In the genomic region with DNA sequence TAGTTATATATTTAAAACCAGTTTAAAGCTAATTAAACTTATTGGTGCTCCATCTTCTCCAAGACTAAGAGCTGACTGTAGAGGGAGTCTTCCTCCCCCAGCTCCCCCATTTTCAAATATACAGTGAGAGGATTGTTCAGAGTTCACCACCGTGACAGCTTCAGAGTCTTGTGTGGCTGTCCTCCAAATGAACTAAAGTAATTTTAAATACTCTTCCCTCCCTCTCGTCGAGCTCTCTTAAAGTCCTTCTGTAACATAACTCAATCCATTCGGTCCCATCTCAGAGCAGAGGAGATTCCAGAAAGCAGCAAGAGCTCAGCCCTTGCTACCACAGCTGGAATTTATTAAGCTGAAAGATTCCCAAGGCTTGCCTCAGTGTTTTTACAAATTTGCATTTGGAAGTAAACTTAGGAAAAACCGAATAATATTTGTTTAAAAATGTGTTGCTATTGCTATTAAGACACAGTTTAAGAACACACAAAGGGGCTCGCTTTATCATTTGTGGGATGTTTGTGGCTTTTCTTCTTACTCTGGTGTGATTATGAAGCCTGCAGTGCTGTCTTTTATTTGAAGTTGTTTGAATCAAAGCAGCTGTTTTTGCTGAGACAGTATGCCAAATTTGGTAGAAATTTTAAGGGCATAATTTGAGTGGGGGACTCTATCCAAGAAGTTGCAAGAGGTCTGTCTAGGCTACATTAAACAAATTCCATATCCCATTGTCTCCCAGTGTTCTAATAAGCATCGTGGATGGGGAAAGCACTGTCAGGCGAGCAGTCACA, we compare ENCODE assay signal across 13 mouse cellular contexts.
A peak's percentile ranks its signal among the peaks of the same experiment; 100 is the strongest.
DNase-seq lines count a peak whose midpoint lies in the region; ATAC-seq and TF ChIP-seq lines count a peak whose summit lies in the region.
"Had no signal": no experiment of that assay in that cellular context is flagged by ENCODE, and none has a peak within 500 bp of the region (broad histone marks: within the 10 kb centered on the region; RNA-seq: fewer than 3 reads in every experiment).

No protein-coding gene starts in this region.

- no peaks in the 10 kb centered on the region for H3K9me3 ChIP-seq in kidney, embryonic 16.5 days (ENCODE audit: low read length)
- H3K9me3 ChIP-seq in embryonic facial prominence, embryonic 10.5 days = no peaks in the 10 kb centered on the region
- H3K9me3 ChIP-seq in intestine, postnatal 0 days (ENCODE audit: control insufficient read depth) = no peaks in the 10 kb centered on the region
- H3K9me3 ChIP-seq: hindbrain, embryonic 15.5 days had no signal

- peak overlapping the region; percentile 68 for H3K27ac ChIP-seq in kidney, embryonic 16.5 days (ENCODE audit: low read length)
- peak overlapping the region; percentile 66; the same call in 1 of the 2 replicates for H3K27ac ChIP-seq in embryonic facial prominence, embryonic 10.5 days (replicated peaks)
- H3K27ac ChIP-seq in intestine, postnatal 0 days (ENCODE audit: low read depth, low read length) = no peak overlapping the region
- H3K27ac ChIP-seq: hindbrain, embryonic 15.5 days had no signal

- H3K36me3 ChIP-seq in kidney, embryonic 16.5 days (ENCODE audit: insufficient read depth, low read length) = no peaks in the 10 kb centered on the region
- no peaks in the 10 kb centered on the region for H3K36me3 ChIP-seq in embryonic facial prominence, embryonic 10.5 days (replicated peaks)
- no peaks in the 10 kb centered on the region for H3K36me3 ChIP-seq in intestine, postnatal 0 days (ENCODE audit: control insufficient read depth, insufficient read depth)
- H3K36me3 ChIP-seq: hindbrain, embryonic 15.5 days had no signal

- no peak overlapping the region for H3K4me3 ChIP-seq in kidney, embryonic 16.5 days (ENCODE audit: low read length)
- H3K4me3 ChIP-seq in embryonic facial prominence, embryonic 10.5 days = no peak overlapping the region
- no peak overlapping the region for H3K4me3 ChIP-seq in intestine, postnatal 0 days (ENCODE audit: low read depth, low read length)
- H3K4me3 ChIP-seq: hindbrain, embryonic 15.5 days had no signal

- DNase-seq in kidney, adult 9 months = no peak
- DNase-seq in NIH3T3 (ENCODE audit: low read depth) = peak; percentile 63
- peak; percentile 12 for DNase-seq in embryonic facial prominence, embryonic 10.5 days (ENCODE audit: low spot score)
- DNase-seq in urinary bladder, postnatal 14 days (ENCODE audit: low spot score) = no peak
- DNase-seq in cerebellum, adult 11-12 months = no peak
- no peak for DNase-seq in B cell, adult 2 months
- DNase-seq: adrenal gland, postnatal 25 days; cerebellum, adult 11 months had no signal

- no peaks in the 10 kb centered on the region for H3K4me1 ChIP-seq in kidney, embryonic 16.5 days (ENCODE audit: insufficient read depth, low read length)
- peaks cover 18% of the 10 kb centered on the region for H3K4me1 ChIP-seq in embryonic facial prominence, embryonic 10.5 days
- no peaks in the 10 kb centered on the region for H3K4me1 ChIP-seq in intestine, postnatal 0 days (replicated peaks; ENCODE audit: control insufficient read depth, insufficient read depth, low read length)
- H3K4me1 ChIP-seq: hindbrain, embryonic 15.5 days had no signal

- H3K4me2 ChIP-seq in kidney, embryonic 16.5 days (replicated peaks; ENCODE audit: low read depth, low read length) = no peak overlapping the region
- no peak overlapping the region for H3K4me2 ChIP-seq in intestine, postnatal 0 days (replicated peaks; ENCODE audit: low read depth)
- H3K4me2 ChIP-seq: hindbrain, embryonic 15.5 days; liver, embryonic 11.5 days had no signal

- ATAC-seq in kidney, embryonic 16.5 days (ENCODE audit: low FRiP score, low TSS enrichment) = peak; percentile 74
- no peak for ATAC-seq in intestine, postnatal 0 days

- TF ChIP-seq CTCF in intestine, postnatal 0 days (IDR thresholded peaks at IDR 0.05; ENCODE audit: low read depth) = peak; percentile 20; the same call in 1 of the 2 replicates

- no peaks in the 10 kb centered on the region for H3K27me3 ChIP-seq in kidney, embryonic 16.5 days (ENCODE audit: insufficient read depth, low read length)
- no peaks in the 10 kb centered on the region for H3K27me3 ChIP-seq in embryonic facial prominence, embryonic 10.5 days (replicated peaks; ENCODE audit: low read depth, poor library complexity, severe bottlenecking)
- no peaks in the 10 kb centered on the region for H3K27me3 ChIP-seq in intestine, postnatal 0 days (replicated peaks; ENCODE audit: control insufficient read depth, insufficient read depth, low read length)
- H3K27me3 ChIP-seq: CH12.LX; hindbrain, embryonic 15.5 days had no signal

- WGBS in kidney, embryonic 16.5 days = 45% methylated on average over 8 of the region's 8 CpGs
- 44% methylated on average over 8 of the region's 8 CpGs for WGBS in embryonic facial prominence, embryonic 10.5 days
- WGBS in intestine, postnatal 0 days = 58% methylated on average over 8 of the region's 8 CpGs

- no peak overlapping the region for H3K9ac ChIP-seq in kidney, embryonic 16.5 days (replicated peaks; ENCODE audit: low read length)
- no peak overlapping the region for H3K9ac ChIP-seq in intestine, postnatal 0 days (ENCODE audit: low read depth, low read length)
- H3K9ac ChIP-seq: hindbrain, embryonic 15.5 days had no signal

Comparison
In these comparisons a context has a peak if more than half of its experiments do, and no peak if none do; other contexts are left out.
1. DNase-seq: peak in NIH3T3 (single experiment) and embryonic facial prominence, embryonic 10.5 days (single experiment); none in kidney, adult 9 months (single experiment), urinary bladder, postnatal 14 days (single experiment), cerebellum, adult 11-12 months (single experiment) and B cell, adult 2 months (0 of 2).